Mouse (Mus musculus) T-helper 17 cell (primary cell): ENCODE results near the gene Usp20.

Experiments
- in situ Hi-C, 2 experiments: fragments of 300-600 bp; cut with MboI, MseI; formaldehyde crosslinking; loops; 1 replicate in 1 of 2; 2 replicates in 1 of 2; pipeline ENCODE4 v1.15.1; 2025; ENCODE audit warnings: high pct_unique_total_duplicates in 2 of 2

Gene Usp20

GRCm38 (mm10) chr2:31040043-31040442 lies 58.0 kb downstream of the Usp20 start:
- in situ Hi-C loops = loop anchor here in 1 of 2 experiments (5.0 kb wide), 1 partner anchor 112 kb away; the partner anchor contains the start of gene Gpr107

- in situ Hi-C loops = loop anchor here in 1 of 2 experiments (5.0 kb wide), 1 partner anchor 112 kb away; the partner anchor contains the start of gene Gpr107
Observed at GRCm38 (mm10) chr2:31040487-31040886, 58.4 kb downstream of the Usp20 start.

GRCm38 (mm10) chr2:31041386-31041785 lies 59.3 kb downstream of the Usp20 start:
- in situ Hi-C loops = loop anchor here in 1 of 2 experiments (5.0 kb wide), 1 partner anchor 111 kb away; the partner anchor contains the start of gene Gpr107

GRCm38 (mm10) chr2:31042881-31043280 lies 60.8 kb downstream of the Usp20 start:
- in situ Hi-C loops = loop anchor here in 1 of 2 experiments (5.0 kb wide), 1 partner anchor 109 kb away; the partner anchor contains the start of gene Gpr107

- in situ Hi-C loops = loop anchor here in 1 of 2 experiments (5.0 kb wide), 1 partner anchor 108 kb away; the partner anchor contains the start of gene Gpr107
Observed at GRCm38 (mm10) chr2:31043856-31044255, 61.8 kb downstream of the Usp20 start.

- in situ Hi-C loops = no loop called here
Observed at GRCm38 (mm10) chr2:31048037-31048436, 66.0 kb downstream of the Usp20 start.

- in situ Hi-C loops = no loop called here
Observed at GRCm38 (mm10) chr2:31052441-31052840, 70.4 kb downstream of the Usp20 start.

GRCm38 (mm10) chr2:31053426-31053825 lies 71.3 kb downstream of the Usp20 start:
- in situ Hi-C loops = no loop called here

- in situ Hi-C loops = no loop called here
Observed at GRCm38 (mm10) chr2:31053851-31054340, 71.8 kb downstream of the Usp20 start.

GRCm38 (mm10) chr2:31056070-31056469 lies 74.0 kb downstream of the Usp20 start:
- in situ Hi-C loops = no loop called here

- in situ Hi-C loops = no loop called here
Observed at GRCm38 (mm10) chr2:31057549-31058177, 75.6 kb downstream of the Usp20 start.

- in situ Hi-C loops = no loop called here
Observed at GRCm38 (mm10) chr2:31058443-31058842, 76.4 kb downstream of the Usp20 start.

- in situ Hi-C loops = no loop called here
Observed at GRCm38 (mm10) chr2:31060271-31060670, 78.2 kb downstream of the Usp20 start.

GRCm38 (mm10) chr2:31060787-31061730 lies 79.0 kb downstream of the Usp20 start:
- in situ Hi-C loops = no loop called here

- in situ Hi-C loops = no loop called here
Observed at GRCm38 (mm10) chr2:31061868-31062628, 80.0 kb downstream of the Usp20 start.

GRCm38 (mm10) chr2:31066019-31066789 lies 84.1 kb downstream of the Usp20 start:
- in situ Hi-C loops = no loop called here

- in situ Hi-C loops = no loop called here
Observed at GRCm38 (mm10) chr2:31067059-31067595, 85.0 kb downstream of the Usp20 start.

GRCm38 (mm10) chr2:31067696-31068245 lies 85.7 kb downstream of the Usp20 start:
- in situ Hi-C loops = no loop called here

- in situ Hi-C loops = no loop called here
Observed at GRCm38 (mm10) chr2:31068246-31069113, 86.4 kb downstream of the Usp20 start.
